Mouse (Mus musculus) brain, embryonic 14.5 days (tissue): ENCODE measurements around the gene Ttpal. TPM values are rescaled to one million over a fixed set of nuclear protein-coding genes. Genes with fewer than 3 reads are reported as not detected.

Source experiments
- DNase-seq: peaks from one replicate; pipeline ENCODE4 v3.0.0-alpha.2; 2011; ENCODE audit warnings: low read depth
- CTCF ChIP-seq: fragments of 200-500 bp; IDR thresholded peaks from 2 replicates; pipeline ENCODE4 v1.5.1; 2012; ENCODE audit warnings: inconsistent platforms, mild to moderate bottlenecking, moderate library complexity, borderline replicate concordance; ENCODE audit not compliant: insufficient read depth, insufficient read length; ENCODE audit errors: extremely low read depth
- POLR2A ChIP-seq: fragments of 200-500 bp; IDR thresholded peaks from 2 replicates; pipeline ENCODE4 v1.6.1; 2012; ENCODE audit warnings: mild to moderate bottlenecking, inconsistent platforms, borderline replicate concordance; ENCODE audit not compliant: poor library complexity, insufficient read depth, insufficient read length, severe bottlenecking; ENCODE audit errors: extremely low read depth
- polyA plus RNA-seq: library from polyadenylated mRNA; depleted of rRNA; stranded (reverse); fragments of >200 nt; gene quantifications from 2 replicates; pipeline ENCODE4 v1.2.3, GENCODE M21; 2012

Ttpal gene
- polyA plus RNA-seq, 1 experiment = 35.8 TPM

GRCm38 (mm10) chr2:163580069-163580945 is 21.8 kb upstream of the Ttpal start:
- TF ChIP-seq POLR2A (no peak), CTCF (no peak)

GRCm38 (mm10) chr2:163583226-163584087 is 18.7 kb upstream of the Ttpal start:
- peak; percentile 18 for DNase-seq
- no peak for TF ChIP-seq POLR2A
- no peak for TF ChIP-seq CTCF

More at GRCm38 (mm10) chr2:163580069-163580945, 21.8 kb upstream of the Ttpal start:
- no peak for DNase-seq

- TF ChIP-seq POLR2A = no peak
- TF ChIP-seq CTCF = no peak
- peak; percentile 29 for DNase-seq
Measured at GRCm38 (mm10) chr2:163584088-163584426, 18.1 kb upstream of the Ttpal start.

- peak; percentile 83 for TF ChIP-seq CTCF
- TF ChIP-seq POLR2A = no peak
- DNase-seq = peak; percentile 40
Measured at GRCm38 (mm10) chr2:163586384-163587261, 15.5 kb upstream of the Ttpal start.

GRCm38 (mm10) chr2:163587506-163587905 is 14.6 kb upstream of the Ttpal start:
- TF ChIP-seq POLR2A = no peak
- no peak for TF ChIP-seq CTCF
- DNase-seq = no peak

- TF ChIP-seq CTCF (no peak), POLR2A (no peak)
- DNase-seq = no peak
Measured at GRCm38 (mm10) chr2:163590211-163590610, 11.9 kb upstream of the Ttpal start.

GRCm38 (mm10) chr2:163590996-163591395 is 11.1 kb upstream of the Ttpal start:
- TF ChIP-seq POLR2A (no peak), CTCF (no peak)
- no peak for DNase-seq

- DNase-seq = no peak
- TF ChIP-seq POLR2A (no peak), CTCF (no peak)
Measured at GRCm38 (mm10) chr2:163592084-163592483, 10.0 kb upstream of the Ttpal start.

- TF ChIP-seq POLR2A = no peak
- no peak for TF ChIP-seq CTCF
- DNase-seq = no peak
Measured at GRCm38 (mm10) chr2:163593636-163594282, 8.4 kb upstream of the Ttpal start.

- no peak for TF ChIP-seq POLR2A
- DNase-seq = no peak
Measured at GRCm38 (mm10) chr2:163595119-163595518, 7.0 kb upstream of the Ttpal start.

- TF ChIP-seq CTCF = no peak
- TF ChIP-seq POLR2A = no peak
- DNase-seq = peak; percentile 17
Measured at GRCm38 (mm10) chr2:163596057-163596872, 5.8 kb upstream of the Ttpal start.
